Mouse (Mus musculus): ENCODE measurements at regions not wholly inside any gene's neighbourhood (a gene's known extent, or its start where the extent isn't known, plus 50 kb on each side); places are given as distances from the start of the nearest gene placed in this dataset.

- Histone ChIP-seq H3K36me3 (ENCODE audit: insufficient read depth, low read length) (no peaks in the 10 kb centered on the region), H3K27me3 (replicated peaks; ENCODE audit: insufficient read depth, low read length) (peaks cover 51% of the 10 kb centered on the region), H3K4me1 (ENCODE audit: insufficient read depth, low read depth, low read length) (peaks cover 5% of the 10 kb centered on the region; the same call in 1 of the 2 replicates), H3K9ac (replicated peaks; ENCODE audit: low read depth) (no peak overlapping the region), H3K4me3 (ENCODE audit: low read depth, low read length) (peak overlapping the region; percentile 37), H3K4me2 (replicated peaks; ENCODE audit: low read depth, low read length) (peak overlapping the region; percentile 61), H3K9me3 (ENCODE audit: low read length) (no peaks in the 10 kb centered on the region), H3K27ac (ENCODE audit: low read length) (no peak overlapping the region)
- 3% methylated on average over 42 of the region's 42 CpGs for WGBS
- TF ChIP-seq EP300 (IDR thresholded peaks at IDR 0.05) (no peak), CTCF (IDR thresholded peaks at IDR 0.05) (no peak)
- DNase-seq (ENCODE audit: low spot score) = peak; percentile 25
- ATAC-seq = no peak
Measured at GRCm38 (mm10) chr7:70280643-70281380, 85.7 kb downstream of the Nr2f2 start.

DNA sequence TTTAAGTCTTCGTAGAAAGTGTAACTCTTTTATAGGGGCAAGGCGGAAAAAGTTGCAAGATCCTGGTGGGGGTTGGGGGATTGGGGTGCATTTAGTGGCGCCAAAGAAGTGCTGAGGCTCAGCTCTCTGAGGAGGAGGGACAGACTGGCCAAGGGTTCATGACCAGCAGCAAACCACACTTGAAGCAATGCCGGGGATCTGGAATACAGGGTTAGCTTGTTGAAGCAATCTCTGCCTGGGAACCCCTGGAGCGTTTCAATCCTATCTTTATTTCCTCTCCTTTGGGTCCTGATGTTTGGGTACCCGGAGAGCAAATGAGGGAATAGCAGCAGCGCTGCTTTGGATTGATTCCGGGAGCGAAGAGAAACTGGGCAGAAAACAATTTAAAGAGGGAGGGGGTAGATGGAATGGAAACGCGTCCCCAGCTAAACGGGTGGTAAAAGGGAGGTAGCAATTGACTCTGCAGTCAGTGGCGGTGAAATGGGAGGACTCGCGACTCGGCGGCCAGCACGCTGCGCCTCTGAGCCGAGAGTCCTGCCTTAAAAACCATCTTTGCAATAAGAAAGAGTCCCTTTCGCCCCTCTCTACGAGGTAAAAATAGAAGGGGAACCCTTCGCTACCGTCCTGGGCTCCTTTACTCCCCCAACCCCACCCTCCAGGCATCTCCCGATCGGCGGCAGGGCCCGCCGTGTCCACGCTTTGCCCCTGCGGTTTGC is 86.5 kb downstream of the Nr2f2 start:
- Histone ChIP-seq H3K9ac (replicated peaks; ENCODE audit: low read depth) (no peak overlapping the region), H3K9me3 (ENCODE audit: low read length) (no peaks in the 10 kb centered on the region), H3K4me2 (replicated peaks; ENCODE audit: low read depth, low read length) (peak overlapping the region; percentile 61), H3K4me3 (ENCODE audit: low read depth, low read length) (peak overlapping the region; percentile 37), H3K36me3 (ENCODE audit: insufficient read depth, low read length) (no peaks in the 10 kb centered on the region), H3K27ac (ENCODE audit: low read length) (no peak overlapping the region), H3K4me1 (ENCODE audit: insufficient read depth, low read depth, low read length) (peaks cover 5% of the 10 kb centered on the region; the same call in 1 of the 2 replicates), H3K27me3 (replicated peaks; ENCODE audit: insufficient read depth, low read length) (peaks cover 44% of the 10 kb centered on the region)
- WGBS = 2% methylated on average over 31 of the region's 31 CpGs
- DNase-seq (ENCODE audit: low spot score) (no peak), ATAC-seq (no peak; the same call in 1 of the 2 replicates)
- TF ChIP-seq EP300 (IDR thresholded peaks at IDR 0.05) (no peak), CTCF (IDR thresholded peaks at IDR 0.05) (no peak)

DNA sequence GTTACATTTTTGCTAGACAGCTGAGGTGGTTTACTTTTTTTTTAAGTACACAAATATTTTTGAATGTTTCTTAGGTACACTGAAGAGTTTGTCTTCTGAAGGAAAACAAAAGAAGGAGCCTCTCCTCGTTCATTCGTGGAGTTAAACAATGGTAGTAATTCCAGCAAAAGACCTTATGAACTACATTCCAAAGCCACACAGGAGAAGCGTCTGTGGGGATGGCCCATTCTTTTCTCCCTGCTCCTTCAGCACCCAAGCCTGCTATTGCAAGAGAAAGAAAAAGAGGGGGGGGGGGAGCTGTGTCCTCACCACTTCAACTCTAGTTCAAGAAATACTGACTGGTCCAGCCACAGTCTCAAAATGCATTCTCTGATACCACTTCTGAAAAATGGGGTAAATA is 87.4 kb downstream of the Nr2f2 start:
- no peaks in the 10 kb centered on the region for H3K36me3 ChIP-seq (ENCODE audit: insufficient read depth, low read length)
- H3K27me3 ChIP-seq (replicated peaks; ENCODE audit: insufficient read depth, low read length) = peaks cover 40% of the 10 kb centered on the region
- no peak overlapping the region for H3K4me2 ChIP-seq (replicated peaks; ENCODE audit: low read depth, low read length)
- no peak for TF ChIP-seq EP300 (IDR thresholded peaks at IDR 0.05)
- no peak for TF ChIP-seq CTCF (IDR thresholded peaks at IDR 0.05)
- no peak overlapping the region for H3K27ac ChIP-seq (ENCODE audit: low read length)
- WGBS = 37% methylated on average over 3 of the region's 3 CpGs
- H3K9me3 ChIP-seq (ENCODE audit: low read length) = no peaks in the 10 kb centered on the region
- H3K9ac ChIP-seq (replicated peaks; ENCODE audit: low read depth) = no peak overlapping the region
- H3K4me1 ChIP-seq (ENCODE audit: insufficient read depth, low read depth, low read length) = peaks cover 5% of the 10 kb centered on the region; the same call in 1 of the 2 replicates
- ATAC-seq = no peak
- no peak for DNase-seq (ENCODE audit: low spot score)
- H3K4me3 ChIP-seq (ENCODE audit: low read depth, low read length) = no peak overlapping the region

GRCm38 (mm10) chr7:70276078-70276477 is 90.5 kb downstream of the Nr2f2 start:
- Histone ChIP-seq H3K27ac (ENCODE audit: low read length) (no peak overlapping the region), H3K9me3 (ENCODE audit: low read length) (no peaks in the 10 kb centered on the region), H3K4me1 (ENCODE audit: insufficient read depth, low read depth, low read length) (peaks cover 5% of the 10 kb centered on the region; the same call in 1 of the 2 replicates), H3K9ac (replicated peaks; ENCODE audit: low read depth) (no peak overlapping the region), H3K4me3 (ENCODE audit: low read depth, low read length) (no peak overlapping the region), H3K36me3 (ENCODE audit: insufficient read depth, low read length) (no peaks in the 10 kb centered on the region), H3K27me3 (replicated peaks; ENCODE audit: insufficient read depth, low read length) (peaks cover 14% of the 10 kb centered on the region; the same call in 1 of the 2 replicates), H3K4me2 (replicated peaks; ENCODE audit: low read depth, low read length) (no peak overlapping the region)
- no peak for DNase-seq (ENCODE audit: low spot score)
- no peak for TF ChIP-seq EP300 (IDR thresholded peaks at IDR 0.05)
- TF ChIP-seq CTCF (IDR thresholded peaks at IDR 0.05) = no peak
- 36% methylated on average over 2 of the region's 2 CpGs for WGBS
- no peak for ATAC-seq

- 17% methylated on average over 2 of the region's 2 CpGs for WGBS
- ATAC-seq (no peak), DNase-seq (ENCODE audit: low spot score) (no peak)
- H3K9ac ChIP-seq (replicated peaks; ENCODE audit: low read depth) = no peak overlapping the region
- TF ChIP-seq EP300 (IDR thresholded peaks at IDR 0.05) (no peak), CTCF (IDR thresholded peaks at IDR 0.05) (no peak)
- no peak overlapping the region for H3K27ac ChIP-seq (ENCODE audit: low read length)
- H3K4me1 ChIP-seq (ENCODE audit: insufficient read depth, low read depth, low read length) = no peaks in the 10 kb centered on the region
- no peak overlapping the region for H3K4me2 ChIP-seq (replicated peaks; ENCODE audit: low read depth, low read length)
- H3K4me3 ChIP-seq (ENCODE audit: low read depth, low read length) = no peak overlapping the region
- H3K27me3 ChIP-seq (replicated peaks; ENCODE audit: insufficient read depth, low read length) = 0 out of 2 replicates have a peak, but pooled peaks cover 9% of the 10 kb centered on the region
- no peaks in the 10 kb centered on the region for H3K36me3 ChIP-seq (ENCODE audit: insufficient read depth, low read length)
- no peaks in the 10 kb centered on the region for H3K9me3 ChIP-seq (ENCODE audit: low read length)
Measured at GRCm38 (mm10) chr7:70274312-70274711, 92.2 kb downstream of the Nr2f2 start.

DNA sequence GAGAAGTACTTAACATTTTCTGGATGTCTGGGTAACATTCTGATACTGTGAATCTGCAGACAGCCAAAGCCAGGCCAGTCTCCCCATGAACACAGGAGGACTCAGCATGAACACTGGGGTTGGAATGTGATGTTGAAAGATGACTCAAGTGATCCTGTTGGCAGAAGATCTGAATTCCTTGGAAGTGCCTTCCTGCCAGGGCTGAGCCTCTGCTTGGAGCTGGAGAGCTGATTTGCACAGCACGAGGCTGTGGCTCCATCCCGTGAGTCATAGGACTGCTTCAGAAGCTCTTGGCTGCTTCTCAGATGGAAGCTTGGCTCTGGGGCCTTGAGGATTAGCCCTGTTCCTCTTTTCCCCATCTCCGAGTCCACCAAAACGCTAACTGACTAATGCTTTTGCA is 99.5 kb downstream of the Nr2f2 start:
- DNase-seq (ENCODE audit: low spot score) (peak; percentile 86), ATAC-seq (peak; percentile 92)
- Histone ChIP-seq H3K9ac (replicated peaks; ENCODE audit: low read depth) (no peak overlapping the region), H3K27me3 (replicated peaks; ENCODE audit: insufficient read depth, low read length) (no peaks in the 10 kb centered on the region), H3K9me3 (ENCODE audit: low read length) (no peaks in the 10 kb centered on the region), H3K4me2 (replicated peaks; ENCODE audit: low read depth, low read length) (no peak overlapping the region), H3K36me3 (ENCODE audit: insufficient read depth, low read length) (no peaks in the 10 kb centered on the region), H3K27ac (ENCODE audit: low read length) (no peak overlapping the region), H3K4me1 (ENCODE audit: insufficient read depth, low read depth, low read length) (no peaks in the 10 kb centered on the region), H3K4me3 (ENCODE audit: low read depth, low read length) (no peak overlapping the region)
- no peak for TF ChIP-seq EP300 (IDR thresholded peaks at IDR 0.05)
- no peak for TF ChIP-seq CTCF (IDR thresholded peaks at IDR 0.05)
- WGBS = 40% methylated on average over 4 of the region's 4 CpGs

Measured in lung, postnatal 0 days (tissue).